Mouse (Mus musculus): ENCODE results near the gene Srgap3.

DNA sequence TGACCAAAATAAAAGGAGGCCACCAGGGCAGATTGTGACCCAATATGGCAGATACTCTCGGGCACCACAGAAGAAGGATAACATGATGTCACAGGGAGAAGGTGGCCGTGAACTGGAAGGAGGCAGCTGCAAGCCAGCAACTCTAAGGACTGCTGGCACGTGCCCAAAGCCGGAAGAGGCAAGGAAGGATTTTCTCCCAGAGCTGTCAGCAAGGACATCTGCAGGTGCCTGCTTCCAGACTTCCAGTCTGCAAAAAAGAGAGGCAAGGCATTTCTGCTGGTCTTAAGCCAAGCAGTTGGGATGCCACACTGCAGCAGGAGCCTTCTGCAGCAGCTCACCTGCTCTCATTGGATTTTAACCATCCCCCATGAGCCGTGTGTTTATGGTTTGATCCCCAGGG is 67.9 kb downstream of the Srgap3 start:
- TF ChIP-seq EP300 (IDR thresholded peaks at IDR 0.05; ENCODE audit: low read depth), result no peak
- no peak for TF ChIP-seq CTCF (IDR thresholded peaks at IDR 0.05; ENCODE audit: low read depth)

Data from liver, postnatal 0 days (tissue).